Mouse (Mus musculus): ENCODE data around the gene Il1r1.

DNA sequence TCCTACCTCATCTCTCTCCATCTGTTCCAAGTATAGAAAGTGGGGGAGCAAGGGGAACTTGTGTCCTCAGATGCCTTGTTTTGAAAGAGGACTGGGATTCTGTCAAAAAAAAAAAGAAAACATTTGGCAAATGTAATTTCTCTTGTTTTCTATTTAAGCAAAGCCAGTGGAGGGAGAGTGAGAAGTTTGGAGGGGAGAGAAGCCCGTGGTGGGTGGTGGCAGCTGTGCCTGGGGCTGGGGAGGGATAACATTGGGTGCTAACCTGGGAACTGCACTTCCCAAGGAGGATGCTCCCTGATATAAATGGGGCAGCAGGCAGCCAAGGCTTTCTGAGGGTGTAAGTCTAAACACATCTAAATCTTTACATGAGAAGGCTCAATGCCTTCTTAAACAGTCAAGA lies 136.7 kb downstream of the Il1r1 start:
- no peak for TF ChIP-seq POLR2A (IDR thresholded peaks at IDR 0.05; ENCODE audit: low read depth, low read length)
- TF ChIP-seq CTCF (IDR thresholded peaks at IDR 0.05; ENCODE audit: borderline replicate concordance, insufficient read depth, low read length), result no peak
